Mouse (Mus musculus): ENCODE data around the gene Dnajb12.

DNA sequence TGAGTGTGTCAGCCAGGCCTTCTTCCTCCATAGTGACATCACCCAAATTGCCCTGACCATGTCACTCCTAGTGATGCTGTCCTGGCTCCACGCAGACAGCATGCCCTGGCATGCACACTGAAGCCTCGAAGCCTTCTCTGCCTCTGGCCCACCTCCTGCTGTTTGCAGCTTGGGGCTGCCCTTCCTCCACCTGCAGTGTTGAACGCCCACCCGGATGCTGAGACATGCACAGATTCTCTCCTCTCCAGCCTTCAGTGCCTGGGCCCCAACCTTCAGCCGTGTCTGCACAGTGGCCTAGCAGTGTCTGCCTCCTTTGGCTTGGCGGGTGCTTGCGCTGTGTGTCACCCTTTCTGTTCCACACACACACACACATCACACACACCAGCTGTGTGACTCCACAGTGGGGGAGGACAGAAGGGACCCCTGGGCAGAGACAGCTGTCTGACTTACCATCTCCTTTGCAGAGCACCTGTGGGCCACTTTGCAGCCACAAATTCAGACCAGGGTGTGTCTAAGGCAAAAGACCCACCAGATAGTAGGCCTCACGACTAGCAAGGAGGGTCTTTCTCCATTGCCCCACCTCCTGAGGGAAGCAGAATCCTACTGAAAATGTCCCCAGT, 22.7 kb downstream of the Dnajb12 start:
- TF ChIP-seq EP300 (optimal IDR thresholded peaks at IDR 0.05) (no peak), CTCF (IDR thresholded peaks at IDR 0.05; ENCODE audit: low read depth) (no peak)

Measured in stomach, postnatal 0 days (tissue).